23 mouse cellular contexts compared by ENCODE assay signal in the genomic region with DNA sequence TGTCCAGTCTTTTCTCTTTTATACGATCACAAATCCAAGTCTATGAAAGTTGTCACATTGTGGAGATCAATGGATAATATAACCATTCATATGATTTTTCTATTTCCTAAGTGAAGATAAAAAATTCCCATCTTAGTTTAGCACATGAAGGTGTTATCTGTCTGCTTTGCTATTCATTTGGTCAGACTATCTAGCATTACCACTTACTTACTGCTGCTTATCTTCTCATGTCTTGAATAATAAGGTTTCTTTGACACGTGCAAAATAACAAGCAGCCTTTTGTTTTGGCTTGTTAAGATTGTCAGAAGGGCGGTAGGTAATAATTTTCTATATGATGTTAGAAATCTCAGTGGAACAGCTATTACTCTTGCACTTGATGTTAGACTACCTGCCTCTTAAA. TPM values are rescaled to one million over a fixed set of nuclear protein-coding genes. Genes with fewer than 3 reads are reported as not detected.
DNase-seq lines count a peak whose midpoint lies in the region; ATAC-seq and TF ChIP-seq lines count a peak whose summit lies in the region.
"Had no signal": no experiment of that assay in that cellular context is flagged by ENCODE, and none has a peak within 500 bp of the region (broad histone marks: within the 10 kb centered on the region; RNA-seq: fewer than 3 reads in every experiment).

No protein-coding gene starts in this region.

- H3K27me3 ChIP-seq in forebrain, embryonic 11.5 days (ENCODE audit: control insufficient read depth, insufficient read depth, low read length): peaks cover 2% of the 10 kb centered on the region; the same call in 1 of the 2 replicates
- H3K27me3 ChIP-seq in forebrain, embryonic 10.5 days (ENCODE audit: poor library complexity, severe bottlenecking): peaks cover 55% of the 10 kb centered on the region
- H3K27me3 ChIP-seq in forebrain, embryonic 14.5 days (replicated peaks; ENCODE audit: control insufficient read depth, insufficient read depth, low read length): no peaks in the 10 kb centered on the region
- H3K27me3 ChIP-seq in forebrain, postnatal 0 days (ENCODE audit: insufficient read depth, low read length): no peaks in the 10 kb centered on the region
- H3K27me3 ChIP-seq: embryonic facial prominence, embryonic 13.5 days; hindbrain, embryonic 12.5 days; hindbrain, embryonic 15.5 days; Patski had no signal

- WGBS in forebrain, embryonic 11.5 days: 40% methylated on average over 3 of the region's 3 CpGs
- 67% methylated on average over 3 of the region's 3 CpGs for WGBS in forebrain, embryonic 10.5 days
- 13% methylated on average over 3 of the region's 3 CpGs for WGBS in forebrain, embryonic 14.5 days
- WGBS in forebrain, postnatal 0 days: 21% methylated on average over 3 of the region's 3 CpGs

- no peak for ATAC-seq in forebrain, embryonic 11.5 days (replicated peaks; ENCODE audit: low FRiP score)
- ATAC-seq in forebrain, embryonic 14.5 days: no peak
- no peak for ATAC-seq in forebrain, postnatal 0 days
- ATAC-seq: Patski had no signal

- no peaks in the 10 kb centered on the region; the same call in 1 of the 2 replicates for H3K36me3 ChIP-seq in forebrain, embryonic 11.5 days (ENCODE audit: control insufficient read depth, insufficient read depth, low read length)
- H3K36me3 ChIP-seq in forebrain, embryonic 10.5 days (replicated peaks): peaks cover 77% of the 10 kb centered on the region
- peaks cover 8% of the 10 kb centered on the region for H3K36me3 ChIP-seq in forebrain, embryonic 14.5 days (ENCODE audit: control insufficient read depth, insufficient read depth, low read length)
- H3K36me3 ChIP-seq in forebrain, postnatal 0 days (ENCODE audit: insufficient read depth): 0 out of 2 replicates have a peak, but pooled peaks cover 5% of the 10 kb centered on the region

- H3K27ac ChIP-seq in forebrain, embryonic 11.5 days (ENCODE audit: low read depth, low read length): peak overlapping the region; percentile 2; the same call in 1 of the 2 replicates
- H3K27ac ChIP-seq in forebrain, embryonic 10.5 days: no peak overlapping the region
- H3K27ac ChIP-seq in forebrain, embryonic 14.5 days (ENCODE audit: low read depth, low read length): no peak overlapping the region
- H3K27ac ChIP-seq in forebrain, postnatal 0 days (ENCODE audit: low read depth, low read length): no peak overlapping the region
- H3K27ac ChIP-seq: embryonic facial prominence, embryonic 10.5 days; embryonic facial prominence, embryonic 13.5 days; gastrocnemius, adult 2 months; hindbrain, embryonic 12.5 days; hindbrain, embryonic 15.5 days had no signal

- no peak for TF ChIP-seq CTCF in forebrain, postnatal 0 days (IDR thresholded peaks at IDR 0.05; ENCODE audit: low read depth)

- H3K4me2 ChIP-seq in forebrain, embryonic 11.5 days (ENCODE audit: low read depth, low read length, severe bottlenecking): no peak overlapping the region
- no peak overlapping the region for H3K4me2 ChIP-seq in forebrain, embryonic 14.5 days (ENCODE audit: low read length)
- no peak overlapping the region for H3K4me2 ChIP-seq in forebrain, postnatal 0 days (ENCODE audit: low read depth)
- H3K4me2 ChIP-seq: embryonic facial prominence, embryonic 13.5 days; heart, embryonic 11.5 days; hindbrain, embryonic 12.5 days; hindbrain, embryonic 15.5 days had no signal

- no peak overlapping the region for H3K4me3 ChIP-seq in forebrain, embryonic 11.5 days (ENCODE audit: low read depth, low read length)
- H3K4me3 ChIP-seq in forebrain, embryonic 10.5 days: no peak overlapping the region
- H3K4me3 ChIP-seq in forebrain, embryonic 14.5 days (ENCODE audit: low read depth, low read length): no peak overlapping the region
- no peak overlapping the region for H3K4me3 ChIP-seq in forebrain, postnatal 0 days (ENCODE audit: low read depth, low read length)
- H3K4me3 ChIP-seq: embryonic facial prominence, embryonic 10.5 days; embryonic facial prominence, embryonic 13.5 days; erythroblast, embryonic 14.5 days; gastrocnemius, adult 2 months; hindbrain, embryonic 12.5 days; hindbrain, embryonic 15.5 days had no signal

- DNase-seq in forebrain, embryonic 11.5 days (ENCODE audit: low spot score): no peak
- DNase-seq in forebrain, embryonic 10.5 days (ENCODE audit: extremely low spot score, low spot score): no peak
- peak; percentile 30 for DNase-seq in forebrain, embryonic 14.5 days (ENCODE audit: low spot score)
- DNase-seq in forebrain, postnatal 0 days: no peak
- peak; percentile 22 for DNase-seq in c-Kit-positive CD71-positive TER-119-negative erythroid progenitor cells, embryonic 14.5 days (ENCODE audit: low read depth)
- no peak for DNase-seq in kidney, postnatal 4 days
- DNase-seq in thymus, postnatal 0 days (ENCODE audit: low spot score): no peak
- DNase-seq: adrenal gland, postnatal 10 days; adrenal gland, postnatal 36 days; cerebellum, adult 11-12 months; cerebellum, adult 8-10 months; cerebellum, postnatal 10 days; cerebellum, postnatal 36 days; embryo, embryonic 11 days; gastrocnemius, adult 2 months; gastrocnemius, postnatal 14 days had no signal

- H3K9me3 ChIP-seq in forebrain, embryonic 11.5 days (ENCODE audit: control insufficient read depth, low read length): no peaks in the 10 kb centered on the region
- H3K9me3 ChIP-seq in forebrain, embryonic 10.5 days: no peaks in the 10 kb centered on the region
- H3K9me3 ChIP-seq in forebrain, embryonic 14.5 days (replicated peaks; ENCODE audit: control insufficient read depth, low read length): no peaks in the 10 kb centered on the region
- no peaks in the 10 kb centered on the region for H3K9me3 ChIP-seq in forebrain, postnatal 0 days (ENCODE audit: low read length)
- H3K9me3 ChIP-seq: embryonic facial prominence, embryonic 10.5 days; embryonic facial prominence, embryonic 13.5 days; hindbrain, embryonic 12.5 days; hindbrain, embryonic 15.5 days had no signal

- no peaks in the 10 kb centered on the region; the same call in 1 of the 2 replicates for H3K4me1 ChIP-seq in forebrain, embryonic 11.5 days (replicated peaks; ENCODE audit: control insufficient read depth, insufficient read depth, low read length)
- peaks cover 45% of the 10 kb centered on the region for H3K4me1 ChIP-seq in forebrain, embryonic 10.5 days
- H3K4me1 ChIP-seq in forebrain, embryonic 14.5 days (ENCODE audit: control insufficient read depth, insufficient read depth, low read length): peaks cover 4% of the 10 kb centered on the region; the same call in 1 of the 2 replicates
- H3K4me1 ChIP-seq in forebrain, postnatal 0 days (ENCODE audit: insufficient read depth): no peaks in the 10 kb centered on the region
- H3K4me1 ChIP-seq: embryonic facial prominence, embryonic 10.5 days; embryonic facial prominence, embryonic 13.5 days; hindbrain, embryonic 12.5 days; hindbrain, embryonic 15.5 days had no signal

- no peak overlapping the region for H3K9ac ChIP-seq in forebrain, embryonic 11.5 days (ENCODE audit: low read length)
- no peak overlapping the region for H3K9ac ChIP-seq in forebrain, embryonic 14.5 days (ENCODE audit: low read length)
- no peak overlapping the region for H3K9ac ChIP-seq in forebrain, postnatal 0 days
- H3K9ac ChIP-seq: embryonic facial prominence, embryonic 13.5 days; hindbrain, embryonic 12.5 days; hindbrain, embryonic 15.5 days had no signal

RNA-seq across cellular contexts. Expression of a gene that starts 30.6 kb away (rescaled TPM):
- 222 and 228 TPM in 2 replicates for polyA plus RNA-seq in forebrain, embryonic 11.5 days (2014; fragmentation: Nextera tagmentation; extraction: Ambion mirVana)
- polyA plus RNA-seq in forebrain, embryonic 10.5 days (2016; fragmentation: Nextera tagmentation; extraction: Ambion mirVana): 256 and 260 TPM in 2 replicates
- polyA plus RNA-seq in forebrain, embryonic 14.5 days (2014; fragmentation: Nextera tagmentation; extraction: Ambion mirVana): 89.0 and 96.6 TPM in 2 replicates
- total RNA-seq in forebrain, postnatal 0 days (2014; rRNA removed): 24.2 and 27.1 TPM in 2 replicates
- polyA plus RNA-seq in forebrain, postnatal 0 days (2015; fragmentation: Nextera tagmentation; extraction: Ambion mirVana): 34.5 and 37.1 TPM in 2 replicates
- 147 and 157 TPM in 2 replicates for polyA plus RNA-seq in thymus, postnatal 0 days (2015; fragmentation: Nextera tagmentation; extraction: Ambion mirVana)

RNA-seq across cellular contexts. Expression of a gene that starts 33.7 kb away (rescaled TPM):
- polyA plus RNA-seq in forebrain, embryonic 11.5 days (2014; fragmentation: Nextera tagmentation; extraction: Ambion mirVana): 36.5 and 39.7 TPM in 2 replicates
- polyA plus RNA-seq in forebrain, embryonic 10.5 days (2016; fragmentation: Nextera tagmentation; extraction: Ambion mirVana): 26.7 and 27.9 TPM in 2 replicates
- 39.9 and 43.3 TPM in 2 replicates for polyA plus RNA-seq in forebrain, embryonic 14.5 days (2014; fragmentation: Nextera tagmentation; extraction: Ambion mirVana)
- 16.6 and 19.4 TPM in 2 replicates for total RNA-seq in forebrain, postnatal 0 days (2014; rRNA removed)
- polyA plus RNA-seq in forebrain, postnatal 0 days (2015; fragmentation: Nextera tagmentation; extraction: Ambion mirVana): 23.1 and 25.3 TPM in 2 replicates
- polyA plus RNA-seq in thymus, postnatal 0 days (2015; fragmentation: Nextera tagmentation; extraction: Ambion mirVana): 24.2 and 25.8 TPM in 2 replicates

RNA-seq across cellular contexts. Expression of a gene that starts 51.9 kb away (rescaled TPM):
- 50.6 and 55.8 TPM in 2 replicates for polyA plus RNA-seq in forebrain, embryonic 11.5 days (2014; fragmentation: Nextera tagmentation; extraction: Ambion mirVana)
- 36.0 TPM in 2 replicates for polyA plus RNA-seq in forebrain, embryonic 10.5 days (2016; fragmentation: Nextera tagmentation; extraction: Ambion mirVana)
- polyA plus RNA-seq in forebrain, embryonic 14.5 days (2014; fragmentation: Nextera tagmentation; extraction: Ambion mirVana): 67.2 and 80.6 TPM in 2 replicates
- 94.7 and 116 TPM in 2 replicates for total RNA-seq in forebrain, postnatal 0 days (2014; rRNA removed)
- polyA plus RNA-seq in forebrain, postnatal 0 days (2015; fragmentation: Nextera tagmentation; extraction: Ambion mirVana): 78.8 and 106 TPM in 2 replicates
- 63.2 and 69.6 TPM in 2 replicates for polyA plus RNA-seq in thymus, postnatal 0 days (2015; fragmentation: Nextera tagmentation; extraction: Ambion mirVana)

Comparison
In these comparisons a context has a peak if more than half of its experiments do, and no peak if none do; other contexts are left out.
1. DNase-seq: peak in forebrain, embryonic 14.5 days (single experiment) and c-Kit-positive CD71-positive TER-119-negative erythroid progenitor cells, embryonic 14.5 days (single experiment); none in forebrain, embryonic 11.5 days (single experiment), forebrain, embryonic 10.5 days (single experiment), forebrain, postnatal 0 days (single experiment), kidney, postnatal 4 days (0 of 2) and thymus, postnatal 0 days (single experiment).